Mouse (Mus musculus): Measurements from ENCODE around the gene Stk17b. TPM values are rescaled to one million over a fixed set of nuclear protein-coding genes. Genes with fewer than 3 reads are reported as not detected.
"Not testable (repeated sequence)": the region's sequence is repeated elsewhere in the genome, so short reads cannot be mapped to it uniquely, and the experiment has no call there.

The Stk17b gene
- polyA plus RNA-seq, 1 experiment from 2014 or later, result 7.5 TPM

- WGBS, result 89% methylated on average over 2 of the region's 2 CpGs
- Histone ChIP-seq H3K27me3 (ENCODE audit: insufficient read depth, poor library complexity, severe bottlenecking) (no peaks in the 10 kb centered on the region), H3K9me3 (no peaks in the 10 kb centered on the region), H3K27ac (no peak overlapping the region), H3K4me1 (replicated peaks) (no peaks in the 10 kb centered on the region), H3K4me3 (no peak overlapping the region), H3K36me3 (no peaks in the 10 kb centered on the region)
- DNase-seq (ENCODE audit: low spot score), result no peak
Observed at GRCm38 (mm10) chr1:53775545-53775944, 9.5 kb downstream of the Stk17b start.

GRCm38 (mm10) chr1:53775036-53775435 lies 10.0 kb downstream of the Stk17b start:
- no peaks in the 10 kb centered on the region for H3K4me1 ChIP-seq (replicated peaks)
- H3K36me3 ChIP-seq, result no peaks in the 10 kb centered on the region
- H3K4me3 ChIP-seq, result no peak overlapping the region
- 90% methylated on average over 6 of the region's 6 CpGs for WGBS
- no peak overlapping the region for H3K27ac ChIP-seq
- H3K9me3 ChIP-seq, result no peaks in the 10 kb centered on the region
- H3K27me3 ChIP-seq (ENCODE audit: insufficient read depth, poor library complexity, severe bottlenecking), result no peaks in the 10 kb centered on the region
- no peak for DNase-seq (ENCODE audit: low spot score)

GRCm38 (mm10) chr1:53774571-53774970 lies 10.5 kb downstream of the Stk17b start:
- H3K27me3 ChIP-seq (ENCODE audit: insufficient read depth, poor library complexity, severe bottlenecking), result no peaks in the 10 kb centered on the region
- 90% methylated on average over 3 of the region's 3 CpGs for WGBS
- no peak for DNase-seq (ENCODE audit: low spot score)
- no peak overlapping the region for H3K4me3 ChIP-seq
- H3K9me3 ChIP-seq, result no peaks in the 10 kb centered on the region
- H3K27ac ChIP-seq, result no peak overlapping the region
- no peaks in the 10 kb centered on the region for H3K36me3 ChIP-seq
- H3K4me1 ChIP-seq (replicated peaks), result no peaks in the 10 kb centered on the region

GRCm38 (mm10) chr1:53773994-53774393 lies 11.0 kb downstream of the Stk17b start:
- Histone ChIP-seq H3K4me1 (replicated peaks) (no peaks in the 10 kb centered on the region), H3K27ac (no peak overlapping the region), H3K4me3 (no peak overlapping the region), H3K36me3 (no peaks in the 10 kb centered on the region), H3K27me3 (ENCODE audit: insufficient read depth, poor library complexity, severe bottlenecking) (no peaks in the 10 kb centered on the region), H3K9me3 (no peaks in the 10 kb centered on the region)
- no peak for DNase-seq (ENCODE audit: low spot score)
- WGBS, result 65% methylated on average over 6 of the region's 6 CpGs

DNA sequence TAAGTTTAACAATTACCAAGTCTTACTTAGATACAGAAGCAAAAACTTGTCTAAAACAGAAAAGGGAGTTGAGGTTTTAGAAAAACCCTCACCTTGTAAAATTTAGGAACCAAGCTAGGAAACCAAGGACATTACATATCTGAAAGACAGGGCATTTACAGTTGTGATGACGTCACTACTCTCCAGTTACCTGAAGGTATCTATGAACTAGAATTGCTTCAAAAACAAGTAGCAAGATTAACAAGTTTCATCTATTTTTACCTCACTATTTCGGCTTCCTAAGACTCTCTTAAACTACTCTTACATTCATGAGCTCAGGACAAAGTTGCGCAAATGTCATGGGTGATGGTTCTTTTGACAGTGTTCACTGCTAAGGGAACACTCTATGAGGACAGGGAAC lies 12.1 kb downstream of the Stk17b start:
- no peak for DNase-seq (ENCODE audit: low spot score)
- WGBS, result 94% methylated on average over 3 of the region's 3 CpGs

GRCm38 (mm10) chr1:53771476-53771875 lies 13.5 kb downstream of the Stk17b start:
- Histone ChIP-seq H3K4me3 (no peak overlapping the region), H3K27me3 (ENCODE audit: insufficient read depth, poor library complexity, severe bottlenecking) (no peaks in the 10 kb centered on the region), H3K4me1 (replicated peaks) (no peaks in the 10 kb centered on the region), H3K36me3 (no peaks in the 10 kb centered on the region), H3K27ac (no peak overlapping the region), H3K9me3 (no peaks in the 10 kb centered on the region)
- 92% methylated on average over 6 of the region's 6 CpGs for WGBS
- DNase-seq (ENCODE audit: low spot score), result no peak

More for the DNA sequence above, 12.1 kb downstream of the Stk17b start:
- Histone ChIP-seq H3K27ac (no peak overlapping the region), H3K27me3 (ENCODE audit: insufficient read depth, poor library complexity, severe bottlenecking) (no peaks in the 10 kb centered on the region), H3K9me3 (no peaks in the 10 kb centered on the region), H3K4me1 (replicated peaks) (no peaks in the 10 kb centered on the region), H3K4me3 (no peak overlapping the region), H3K36me3 (no peaks in the 10 kb centered on the region)

DNA sequence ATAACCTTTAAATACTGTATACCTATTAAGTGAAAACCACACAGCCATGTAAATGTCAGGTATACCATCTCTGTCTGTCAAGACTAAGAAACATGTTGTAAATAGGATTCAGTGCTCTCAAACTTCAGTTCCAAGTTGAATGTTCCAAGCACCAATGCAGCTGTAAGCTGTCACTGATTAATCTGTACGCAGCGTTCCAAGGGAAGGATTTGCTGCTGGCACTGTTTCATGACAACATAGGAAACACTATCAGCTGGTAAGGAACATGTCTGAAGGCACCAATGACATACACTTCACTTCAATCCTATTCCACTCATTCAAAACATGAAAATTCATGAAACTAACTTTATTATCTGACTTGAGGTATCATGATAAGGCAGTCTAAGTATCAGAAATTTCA lies 18.9 kb downstream of the Stk17b start:
- DNase-seq (ENCODE audit: low spot score), result no peak
- 91% methylated on average over 2 of the region's 2 CpGs for WGBS
- H3K27me3 ChIP-seq (ENCODE audit: insufficient read depth, poor library complexity, severe bottlenecking), result no peaks in the 10 kb centered on the region
- no peaks in the 10 kb centered on the region for H3K9me3 ChIP-seq
- H3K4me3 ChIP-seq, result no peak overlapping the region
- peaks cover 7% of the 10 kb centered on the region; the same call in 1 of the 2 replicates for H3K36me3 ChIP-seq
- H3K27ac ChIP-seq, result no peak overlapping the region
- no peaks in the 10 kb centered on the region for H3K4me1 ChIP-seq (replicated peaks)

- no peak overlapping the region for H3K4me3 ChIP-seq
- no peaks in the 10 kb centered on the region for H3K9me3 ChIP-seq
- 89% methylated on average over 4 of the region's 4 CpGs for WGBS
- no peak overlapping the region for H3K27ac ChIP-seq
- no peak for DNase-seq (ENCODE audit: low spot score)
- H3K36me3 ChIP-seq, result 0 out of 2 replicates have a peak, but pooled peaks cover 2% of the 10 kb centered on the region
- no peaks in the 10 kb centered on the region for H3K4me1 ChIP-seq (replicated peaks)
- no peaks in the 10 kb centered on the region for H3K27me3 ChIP-seq (ENCODE audit: insufficient read depth, poor library complexity, severe bottlenecking)
Observed at GRCm38 (mm10) chr1:53757316-53757715, 27.7 kb downstream of the Stk17b start.

DNA sequence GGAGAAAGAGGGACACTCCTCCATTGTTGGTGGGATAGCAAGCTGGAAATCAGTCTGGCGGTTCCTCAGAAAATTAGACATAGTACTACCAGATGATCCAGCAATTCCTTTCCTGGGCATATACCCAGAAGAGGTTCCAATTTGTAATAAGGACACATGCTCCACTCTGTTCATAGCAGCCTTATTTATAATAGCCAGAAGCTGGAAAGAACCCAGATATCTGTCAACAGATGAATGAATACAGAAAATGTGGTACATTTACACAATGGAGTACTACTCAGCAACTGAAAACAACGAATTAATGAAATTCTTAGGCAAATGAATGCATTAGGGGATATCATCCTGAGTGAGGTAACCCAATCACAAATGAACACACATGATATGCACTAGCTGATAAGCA lies 31.5 kb downstream of the Stk17b start:
- H3K36me3 ChIP-seq; DNase-seq (ENCODE audit: low spot score); H3K9me3 ChIP-seq; H3K27ac ChIP-seq; H3K27me3 ChIP-seq (ENCODE audit: insufficient read depth, poor library complexity, severe bottlenecking); H3K4me1 ChIP-seq (replicated peaks); H3K4me3 ChIP-seq: not testable (repeated sequence)
- WGBS, result 89% methylated on average over 2 of the region's 2 CpGs

DNA sequence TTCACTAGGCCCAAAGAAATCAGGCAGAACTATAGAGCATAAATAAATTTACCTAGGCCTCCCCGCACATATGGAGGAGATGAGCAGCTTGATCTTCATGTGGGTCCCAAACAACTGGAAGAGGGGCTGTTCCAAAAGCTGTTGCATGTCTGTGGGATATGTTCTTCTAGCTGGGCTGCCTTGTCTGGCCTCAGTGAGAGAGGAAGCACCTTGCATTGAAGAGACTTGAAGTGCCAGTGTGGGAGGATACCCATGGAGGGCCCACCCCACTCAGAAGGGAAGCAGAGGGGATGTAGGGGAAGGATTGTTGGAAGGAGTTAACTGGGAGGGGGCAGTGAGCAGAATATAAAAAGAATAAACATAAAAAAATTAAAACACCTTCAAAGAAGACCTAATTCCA lies 33.9 kb downstream of the Stk17b start:
- WGBS, result 70% methylated on average over 1 of the region's 1 CpGs
- Histone ChIP-seq H3K36me3 (no peaks in the 10 kb centered on the region), H3K9me3 (no peaks in the 10 kb centered on the region), H3K4me1 (replicated peaks) (no peaks in the 10 kb centered on the region), H3K27ac (no peak overlapping the region), H3K27me3 (ENCODE audit: insufficient read depth, poor library complexity, severe bottlenecking) (no peaks in the 10 kb centered on the region), H3K4me3 (no peak overlapping the region)
- no peak for DNase-seq (ENCODE audit: low spot score)

GRCm38 (mm10) chr1:53750697-53751096 lies 34.3 kb downstream of the Stk17b start:
- H3K27me3 ChIP-seq (ENCODE audit: insufficient read depth, poor library complexity, severe bottlenecking); H3K4me1 ChIP-seq (replicated peaks); H3K36me3 ChIP-seq; H3K4me3 ChIP-seq; H3K9me3 ChIP-seq; H3K27ac ChIP-seq; DNase-seq (ENCODE audit: low spot score): not testable (repeated sequence)
- WGBS, result 79% methylated on average over 7 of the region's 7 CpGs

- H3K4me3 ChIP-seq; H3K27ac ChIP-seq; H3K27me3 ChIP-seq (ENCODE audit: insufficient read depth, poor library complexity, severe bottlenecking); DNase-seq (ENCODE audit: low spot score); H3K9me3 ChIP-seq; H3K4me1 ChIP-seq (replicated peaks); H3K36me3 ChIP-seq: not testable (repeated sequence)
- WGBS, result 58% methylated on average over 1 of the region's 1 CpGs
Observed at GRCm38 (mm10) chr1:53749881-53750385, 35.1 kb downstream of the Stk17b start.

- no peaks in the 10 kb centered on the region for H3K36me3 ChIP-seq
- H3K27ac ChIP-seq, result no peak overlapping the region
- H3K27me3 ChIP-seq (ENCODE audit: insufficient read depth, poor library complexity, severe bottlenecking), result no peaks in the 10 kb centered on the region
- WGBS, result 23% methylated on average over 10 of the region's 11 CpGs
- no peaks in the 10 kb centered on the region for H3K4me1 ChIP-seq (replicated peaks)
- H3K9me3 ChIP-seq, result no peaks in the 10 kb centered on the region
- no peak for DNase-seq (ENCODE audit: low spot score)
- H3K4me3 ChIP-seq, result no peak overlapping the region
Observed at GRCm38 (mm10) chr1:53748571-53748970, 36.5 kb downstream of the Stk17b start.

DNA sequence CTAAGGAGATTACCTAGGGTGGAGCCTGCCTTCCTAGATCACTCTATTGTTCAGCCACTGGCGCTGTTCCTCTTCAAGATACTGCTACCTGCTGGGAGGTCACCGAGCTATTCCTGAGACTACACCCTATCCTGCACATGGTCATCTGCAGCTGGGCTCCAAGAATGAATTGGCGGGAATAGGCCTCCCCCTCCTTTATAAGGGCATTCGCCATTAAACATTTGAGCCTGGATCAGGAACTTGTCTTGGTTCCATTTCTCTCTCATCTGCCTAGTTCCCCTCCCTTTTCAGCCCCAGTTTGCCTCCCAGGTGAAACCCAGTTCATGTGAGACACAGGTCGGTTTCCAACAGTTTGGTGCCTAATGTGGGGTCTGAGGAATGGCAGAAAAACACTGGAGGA lies 39.0 kb downstream of the Stk17b start:
- Histone ChIP-seq H3K36me3 (no peaks in the 10 kb centered on the region), H3K9me3 (no peaks in the 10 kb centered on the region), H3K27me3 (ENCODE audit: insufficient read depth, poor library complexity, severe bottlenecking) (no peaks in the 10 kb centered on the region), H3K4me3 (no peak overlapping the region), H3K4me1 (replicated peaks) (no peaks in the 10 kb centered on the region), H3K27ac (no peak overlapping the region)
- no peak for DNase-seq (ENCODE audit: low spot score)
- WGBS, result 69% methylated on average over 5 of the region's 5 CpGs

Measured in hindbrain, embryonic 10.5 days (tissue).